Mouse (Mus musculus): ENCODE results near the gene Lactbl1. TPM values are rescaled to one million over a fixed set of nuclear protein-coding genes. Genes with fewer than 3 reads are reported as not detected.
A peak's percentile ranks its signal among the peaks of the same experiment; 100 is the strongest.

The Lactbl1 gene
- not detected in 2 replicates for polyA plus RNA-seq (2015; fragmentation: Nextera tagmentation; extraction: Ambion mirVana)

- WGBS: 58% methylated on average over 6 of the region's 6 CpGs
- Histone ChIP-seq H3K36me3 (no peaks in the 10 kb centered on the region), H3K4me1 (replicated peaks) (no peaks in the 10 kb centered on the region), H3K27ac (no peak within 1 kb of the TSS), H3K9me3 (no peaks in the 10 kb centered on the region), H3K9ac (no peak within 1 kb of the TSS), H3K27me3 (replicated peaks) (no peaks in the 10 kb centered on the region), H3K4me2 (replicated peaks) (no peak within 1 kb of the TSS), H3K4me3 (replicated peaks) (no peak within 1 kb of the TSS)
- ATAC-seq: no peak
These were observed at the start of gene Lactbl1 for GRCm38 (mm10) chr4:136622388-136622787. Lactbl1 (plus strand) TSS chr4:136622621.

- Histone ChIP-seq H3K4me3 (replicated peaks) (no peak overlapping the region), H3K4me1 (replicated peaks) (peaks cover 10% of the 10 kb centered on the region; the same call in 1 of the 2 replicates), H3K9ac (no peak overlapping the region), H3K27ac (no peak overlapping the region), H3K36me3 (no peaks in the 10 kb centered on the region), H3K27me3 (replicated peaks) (no peaks in the 10 kb centered on the region), H3K9me3 (no peaks in the 10 kb centered on the region), H3K4me2 (replicated peaks) (no peak overlapping the region)
- 82% methylated on average over 3 of the region's 3 CpGs for WGBS
- no peak for ATAC-seq
These were observed 40.5 kb upstream of the Lactbl1 start for GRCm38 (mm10) chr4:136581885-136582284.

DNA sequence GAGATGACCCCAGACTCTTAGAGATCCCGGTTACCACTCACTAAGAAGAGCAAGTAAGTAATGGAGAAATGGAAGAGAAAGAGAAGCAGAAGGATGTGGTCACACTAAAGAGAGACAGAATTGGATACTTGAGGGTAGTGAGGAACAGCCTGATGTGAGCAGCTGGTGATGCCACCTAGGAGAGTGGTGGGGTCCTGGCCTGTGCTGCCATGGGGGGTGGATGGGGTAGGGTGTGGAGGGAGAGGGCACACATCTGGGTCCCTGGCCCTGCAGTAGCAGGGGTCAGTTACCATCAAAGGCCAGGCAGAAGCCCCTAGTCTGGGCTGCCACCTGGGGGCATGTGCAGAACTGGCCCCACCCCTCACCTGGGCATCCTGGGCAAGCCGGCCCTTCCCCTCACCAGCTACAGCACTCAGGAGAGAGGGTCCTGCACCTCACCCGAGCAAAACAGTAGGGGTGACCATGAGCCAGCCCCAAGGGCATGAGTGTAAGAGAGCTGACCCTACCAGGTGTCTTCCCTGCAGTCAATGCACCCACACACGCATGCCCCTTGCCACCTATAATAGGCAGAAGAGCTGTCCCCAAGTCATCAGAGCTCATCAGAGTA is 35.1 kb upstream of the Lactbl1 start:
- Histone ChIP-seq H3K9ac (no peak overlapping the region), H3K9me3 (no peaks in the 10 kb centered on the region), H3K27ac (no peak overlapping the region), H3K4me3 (replicated peaks) (no peak overlapping the region), H3K36me3 (no peaks in the 10 kb centered on the region), H3K27me3 (replicated peaks) (no peaks in the 10 kb centered on the region), H3K4me2 (replicated peaks) (no peak overlapping the region), H3K4me1 (replicated peaks) (peaks cover 13% of the 10 kb centered on the region; the same call in 1 of the 2 replicates)
- 88% methylated on average over 4 of the region's 4 CpGs for WGBS
- no peak for ATAC-seq

GRCm38 (mm10) chr4:136588003-136588402 is 34.4 kb upstream of the Lactbl1 start:
- Histone ChIP-seq H3K4me3 (replicated peaks) (no peak overlapping the region), H3K9ac (no peak overlapping the region), H3K27ac (no peak overlapping the region), H3K27me3 (replicated peaks) (no peaks in the 10 kb centered on the region), H3K9me3 (no peaks in the 10 kb centered on the region), H3K4me1 (replicated peaks) (peaks cover 12% of the 10 kb centered on the region; the same call in 1 of the 2 replicates), H3K36me3 (no peaks in the 10 kb centered on the region), H3K4me2 (replicated peaks) (no peak overlapping the region)
- WGBS: 85% methylated on average over 4 of the region's 4 CpGs
- ATAC-seq: no peak

DNA sequence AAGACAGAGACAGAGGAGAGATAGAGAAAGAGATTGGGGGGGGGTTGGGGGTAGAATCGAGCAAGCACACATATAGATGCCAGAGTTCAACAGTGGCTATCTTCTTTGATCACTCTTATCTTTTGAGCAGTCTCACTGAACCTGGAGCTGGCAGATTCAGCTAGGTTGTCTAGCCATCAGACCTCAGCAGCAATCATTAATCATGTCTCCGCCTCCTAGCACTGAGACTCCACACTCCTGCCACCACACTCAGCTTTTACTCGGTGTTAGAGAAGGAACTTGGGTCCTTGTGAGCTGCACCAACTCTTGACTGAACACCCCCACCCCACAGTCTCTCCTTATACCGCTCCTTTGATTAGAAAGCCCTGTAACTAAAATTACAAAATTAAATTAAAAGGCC is 30.3 kb upstream of the Lactbl1 start:
- Histone ChIP-seq H3K4me2 (replicated peaks) (no peak overlapping the region), H3K4me1 (replicated peaks) (0 out of 2 replicates have a peak, but pooled peaks cover 7% of the 10 kb centered on the region), H3K9ac (no peak overlapping the region), H3K36me3 (no peaks in the 10 kb centered on the region), H3K9me3 (no peaks in the 10 kb centered on the region), H3K27me3 (replicated peaks) (no peaks in the 10 kb centered on the region), H3K27ac (no peak overlapping the region), H3K4me3 (replicated peaks) (no peak overlapping the region)
- WGBS: 46% methylated on average over 4 of the region's 4 CpGs
- ATAC-seq: peak; percentile 31; the same call in 1 of the 2 replicates

- 88% methylated on average over 2 of the region's 2 CpGs for WGBS
- 0 out of 2 replicates have a peak, but pooled peaks cover 7% of the 10 kb centered on the region for H3K4me1 ChIP-seq (replicated peaks)
These were observed 28.4 kb upstream of the Lactbl1 start for GRCm38 (mm10) chr4:136594006-136594405.

DNA sequence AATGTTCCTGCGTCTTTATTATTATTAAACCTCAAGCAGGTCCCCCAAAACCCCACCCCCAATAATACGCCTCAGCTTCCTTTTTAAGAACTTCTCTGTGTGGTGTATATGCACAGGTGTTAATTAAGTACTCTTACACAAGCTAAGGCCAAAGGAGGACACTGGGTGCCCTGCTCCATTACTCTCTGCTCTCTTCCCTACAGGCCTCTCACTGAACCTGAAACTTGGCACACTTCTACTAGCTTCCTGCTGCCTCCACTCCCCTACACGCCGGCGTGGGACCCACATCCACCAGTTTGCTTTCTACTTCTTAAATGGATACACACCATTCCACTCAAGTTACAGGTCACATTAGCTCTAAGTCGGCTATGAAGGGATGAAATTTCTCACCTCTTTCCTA is 27.2 kb upstream of the Lactbl1 start:
- Histone ChIP-seq H3K9me3 (no peaks in the 10 kb centered on the region), H3K4me1 (replicated peaks) (0 out of 2 replicates have a peak, but pooled peaks cover 7% of the 10 kb centered on the region), H3K4me3 (replicated peaks) (no peak overlapping the region), H3K27me3 (replicated peaks) (no peaks in the 10 kb centered on the region), H3K36me3 (no peaks in the 10 kb centered on the region), H3K9ac (no peak overlapping the region), H3K4me2 (replicated peaks) (no peak overlapping the region), H3K27ac (no peak overlapping the region)
- no peak for ATAC-seq
- WGBS: 88% methylated on average over 6 of the region's 6 CpGs

More at GRCm38 (mm10) chr4:136594006-136594405, 28.4 kb upstream of the Lactbl1 start:
- no peaks in the 10 kb centered on the region for H3K27me3 ChIP-seq (replicated peaks)
- ATAC-seq: no peak
- H3K36me3 ChIP-seq: no peaks in the 10 kb centered on the region
- no peak overlapping the region for H3K9ac ChIP-seq
- H3K9me3 ChIP-seq: no peaks in the 10 kb centered on the region
- no peak overlapping the region for H3K4me3 ChIP-seq (replicated peaks)
- no peak overlapping the region for H3K27ac ChIP-seq
- H3K4me2 ChIP-seq (replicated peaks): no peak overlapping the region

DNA sequence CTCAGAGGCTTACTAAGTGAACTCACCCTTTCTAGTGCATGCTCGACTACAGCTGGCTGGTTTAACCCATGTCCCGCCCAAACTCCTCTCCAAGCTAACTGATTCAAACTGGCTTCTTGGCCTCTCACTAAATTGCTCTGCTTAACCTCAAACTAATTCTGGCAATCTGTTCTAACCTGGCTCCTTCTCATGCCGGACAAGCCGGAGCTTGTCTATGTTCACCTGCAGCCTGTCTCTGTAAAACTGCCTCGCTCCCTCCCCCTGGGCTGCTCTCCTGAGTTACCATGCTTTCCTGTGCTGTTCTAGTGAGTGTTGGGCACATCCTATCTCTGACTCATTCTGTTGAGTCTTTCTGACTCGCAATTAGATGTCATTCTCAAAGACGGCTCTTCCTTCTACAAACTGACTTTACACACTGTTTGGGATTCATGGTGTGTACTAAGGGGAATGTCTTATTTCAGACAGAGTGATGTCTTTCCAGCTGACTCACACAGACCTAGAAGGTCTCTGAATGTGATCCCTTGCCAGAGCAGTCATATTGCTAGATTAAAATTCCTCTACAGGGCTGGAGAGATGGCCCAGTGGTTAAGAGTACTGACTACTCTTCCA is 24.0 kb upstream of the Lactbl1 start:
- no peak overlapping the region for H3K4me2 ChIP-seq (replicated peaks)
- WGBS: 80% methylated on average over 7 of the region's 7 CpGs

DNA sequence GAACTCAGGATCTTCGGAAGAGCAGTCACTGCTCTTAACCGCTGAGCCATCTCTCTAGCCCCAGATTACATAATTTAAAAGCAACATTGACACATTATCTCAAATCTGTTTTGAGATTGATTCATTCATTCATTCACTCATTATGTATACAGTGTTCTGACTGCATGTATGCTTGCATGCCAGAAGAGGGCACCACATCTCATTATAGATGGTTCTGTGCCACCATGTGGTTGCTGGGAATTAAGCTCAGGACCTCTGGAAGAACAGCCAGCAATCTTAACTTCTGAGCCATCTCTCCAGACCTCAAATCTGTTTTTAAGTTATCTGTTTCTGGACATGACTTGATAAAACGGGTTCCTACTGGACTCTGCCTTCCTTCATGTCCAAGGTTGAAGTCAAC is 22.6 kb upstream of the Lactbl1 start:
- no peak for ATAC-seq
- no peaks in the 10 kb centered on the region for H3K9me3 ChIP-seq

More for the DNA sequence above, 24.0 kb upstream of the Lactbl1 start:
- no peak for ATAC-seq
- Histone ChIP-seq H3K36me3 (no peaks in the 10 kb centered on the region), H3K4me3 (replicated peaks) (no peak overlapping the region), H3K27ac (no peak overlapping the region), H3K4me1 (replicated peaks) (peaks cover 9% of the 10 kb centered on the region; the same call in 1 of the 2 replicates), H3K9me3 (no peaks in the 10 kb centered on the region), H3K27me3 (replicated peaks) (no peaks in the 10 kb centered on the region), H3K9ac (no peak overlapping the region)

DNA sequence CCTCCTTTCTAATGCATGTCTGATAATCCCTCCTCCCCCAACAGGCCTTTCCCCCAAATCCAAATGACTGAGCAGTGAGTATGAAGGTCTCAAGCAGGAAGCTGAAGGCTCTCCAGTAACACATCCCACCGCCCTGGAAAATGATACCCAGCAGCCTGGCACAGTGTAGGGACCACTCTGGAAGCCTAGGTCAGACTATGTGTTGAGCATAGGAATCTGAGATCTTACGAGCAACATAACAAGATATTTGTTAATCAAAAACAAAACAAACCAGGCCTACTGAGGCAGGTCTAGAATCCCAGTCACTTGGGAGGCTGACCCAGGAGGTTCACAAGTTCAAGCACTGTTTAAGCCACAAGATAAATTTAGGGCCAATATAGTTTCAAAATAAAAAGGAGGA is 21.9 kb upstream of the Lactbl1 start:
- H3K9ac ChIP-seq: no peak overlapping the region
- WGBS: 82% methylated on average over 2 of the region's 2 CpGs
- H3K27me3 ChIP-seq (replicated peaks): no peaks in the 10 kb centered on the region
- no peak overlapping the region for H3K27ac ChIP-seq
- H3K9me3 ChIP-seq: no peaks in the 10 kb centered on the region
- ATAC-seq: no peak
- peak overlapping the region; percentile 99; the same call in 1 of the 2 replicates for H3K4me3 ChIP-seq (replicated peaks)
- peak overlapping the region; percentile 58 for H3K4me2 ChIP-seq (replicated peaks)
- peaks cover 9% of the 10 kb centered on the region; the same call in 1 of the 2 replicates for H3K4me1 ChIP-seq (replicated peaks)
- no peaks in the 10 kb centered on the region for H3K36me3 ChIP-seq

More for the DNA sequence above, 22.6 kb upstream of the Lactbl1 start:
- no peak overlapping the region for H3K9ac ChIP-seq
- H3K27me3 ChIP-seq (replicated peaks): no peaks in the 10 kb centered on the region
- 92% methylated on average over 3 of the region's 3 CpGs for WGBS
- H3K4me1 ChIP-seq (replicated peaks): peaks cover 9% of the 10 kb centered on the region; the same call in 1 of the 2 replicates
- H3K27ac ChIP-seq: no peak overlapping the region
- no peak overlapping the region for H3K4me3 ChIP-seq (replicated peaks)
- H3K4me2 ChIP-seq (replicated peaks): no peak overlapping the region
- no peaks in the 10 kb centered on the region for H3K36me3 ChIP-seq

GRCm38 (mm10) chr4:136601476-136601875 is 20.9 kb upstream of the Lactbl1 start:
- 1% methylated on average over 13 of the region's 13 CpGs for WGBS
- peak overlapping the region; percentile 89 for H3K27ac ChIP-seq
- no peaks in the 10 kb centered on the region for H3K27me3 ChIP-seq (replicated peaks)
- H3K9ac ChIP-seq: peak overlapping the region; percentile 99
- no peaks in the 10 kb centered on the region for H3K36me3 ChIP-seq
- peaks cover 6% of the 10 kb centered on the region; the same call in 1 of the 2 replicates for H3K4me1 ChIP-seq (replicated peaks)
- no peak for ATAC-seq
- peak overlapping the region; percentile 99 for H3K4me3 ChIP-seq (replicated peaks)
- H3K9me3 ChIP-seq: no peaks in the 10 kb centered on the region
- H3K4me2 ChIP-seq (replicated peaks): peak overlapping the region; percentile 58

- peak overlapping the region; percentile 99 for H3K4me3 ChIP-seq (replicated peaks)
- no peaks in the 10 kb centered on the region for H3K9me3 ChIP-seq
- peak overlapping the region; percentile 89 for H3K27ac ChIP-seq
- WGBS: under 1% methylated on average over 55 of the region's 68 CpGs
- no peaks in the 10 kb centered on the region for H3K36me3 ChIP-seq
- peak overlapping the region; percentile 58 for H3K4me2 ChIP-seq (replicated peaks)
- peak overlapping the region; percentile 99 for H3K9ac ChIP-seq
- peak; percentile 69 for ATAC-seq
- peaks cover 6% of the 10 kb centered on the region; the same call in 1 of the 2 replicates for H3K4me1 ChIP-seq (replicated peaks)
- no peaks in the 10 kb centered on the region for H3K27me3 ChIP-seq (replicated peaks)
These were observed 20.3 kb upstream of the Lactbl1 start for GRCm38 (mm10) chr4:136602018-136602554.

All from intestine, embryonic 15.5 days (tissue).